Mouse (Mus musculus) stomach, postnatal 0 days (tissue): Measurements from ENCODE around the gene Rpl36. TPM values are rescaled to one million over a fixed set of nuclear protein-coding genes. Genes with fewer than 3 reads are reported as not detected.

Source experiments
- ATAC-seq: fragments of 200-750 bp; cut with Nextera tagmentation; 2 replicates; pipeline ENCODE4 v1.8.0; 2017; ENCODE audit not compliant: low FRiP score, low TSS enrichment
- DNase-seq: peaks from one replicate; pipeline ENCODE4 v3.0.0-alpha.2; 2016; ENCODE audit warnings: low spot score
- H3K27ac ChIP-seq: fragments of 300-500 bp; sonication (generic); replicated peaks from 2 replicates; pipeline ENCODE4 v1.5.1; 2014; ENCODE audit warnings: mild to moderate bottlenecking, control low read depth
- H3K27me3 ChIP-seq: fragments of 300-500 bp; sonication (generic); 2 replicates; pipeline ENCODE4 v1.6.1; 2014; ENCODE audit warnings: low read length; ENCODE audit not compliant: control insufficient read depth, insufficient read depth
- H3K36me3 ChIP-seq: fragments of 300-500 bp; sonication (generic); 2 replicates; pipeline ENCODE4 v1.6.1; 2014; ENCODE audit warnings: low read length, mixed read lengths; ENCODE audit not compliant: control insufficient read depth, insufficient read depth
- H3K4me1 ChIP-seq: fragments of 300-500 bp; sonication (generic); replicated peaks from 2 replicates; pipeline ENCODE4 v1.6.1; 2014; ENCODE audit warnings: antibody characterized with exemption; ENCODE audit not compliant: control insufficient read depth, insufficient read depth
- H3K4me2 ChIP-seq: fragments of 300-500 bp; sonication (generic); replicated peaks from 2 replicates; pipeline ENCODE4 v1.6.1; 2014; ENCODE audit warnings: low read depth, mild to moderate bottlenecking, control low read depth, moderate library complexity
- H3K4me3 ChIP-seq: fragments of 300-500 bp; sonication (generic); 2 replicates; pipeline ENCODE4 v1.5.1; 2014; ENCODE audit warnings: low read depth, low read length, control low read depth
- H3K9ac ChIP-seq: fragments of 300-500 bp; sonication (generic); 2 replicates; pipeline ENCODE4 v1.6.1; 2014; ENCODE audit warnings: mild to moderate bottlenecking, low read length, control low read depth, mixed read lengths
- H3K9me3 ChIP-seq: fragments of 300-500 bp; sonication (generic); 2 replicates; pipeline ENCODE4 v1.6.1; 2016; ENCODE audit warnings: low read length; ENCODE audit not compliant: control insufficient read depth
- CTCF ChIP-seq: IDR thresholded peaks from 2 replicates; pipeline ENCODE4 v1.5.1; 2016; ENCODE audit warnings: antibody characterized with exemption, low read depth, mild to moderate bottlenecking, moderate library complexity
- EP300 ChIP-seq: optimal IDR thresholded peaks from 2 replicates; pipeline ENCODE3; 2016; ENCODE audit warnings: antibody characterized with exemption
- WGBS: fragments of 180-500 bp; shearing (Covaris S2); extraction: QIAGEN DNeasy Blood & Tissue Kit; methylation state at CpG from one replicate; pipeline ENCODE4 v1.1.7; 2014; 5-methylcytosine and 5-hydroxymethylcytosine counted together
- polyA plus RNA-seq: library from polyadenylated mRNA; unstranded; fragments of >200 nt; fragmentation: Nextera tagmentation; extraction: Ambion mirVana; gene quantifications from 2 replicates; pipeline ENCODE4 v1.2.1, GENCODE M21; 2015

Gene Rpl36
- polyA plus RNA-seq, 1 experiment from 2014 or later, result 2,215 TPM

DNA sequence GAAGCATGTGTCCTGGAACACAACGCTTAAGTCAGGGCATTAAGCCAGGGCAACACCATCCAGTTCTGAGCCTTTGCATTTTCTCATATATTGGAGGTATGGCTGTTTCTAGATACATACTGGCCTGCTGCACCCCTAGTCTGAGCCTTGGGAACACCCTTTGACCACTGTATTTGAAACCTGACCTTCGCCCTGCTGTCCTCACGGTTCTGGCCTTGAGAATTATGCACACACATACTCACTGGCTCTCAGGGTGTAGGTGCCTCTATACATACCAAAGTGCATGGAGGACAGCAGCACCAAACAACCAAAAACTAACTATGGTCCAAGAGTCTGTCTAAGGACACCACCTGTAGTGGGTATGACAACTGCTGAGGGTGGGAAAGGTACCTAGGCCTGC, 40.3 kb upstream of the Rpl36 start:
- H3K9me3 ChIP-seq, result no peaks in the 10 kb centered on the region
- 93% methylated on average over 3 of the region's 3 CpGs for WGBS
- TF ChIP-seq EP300, result no peak
- no peak overlapping the region for H3K27ac ChIP-seq
- DNase-seq, result no peak
- H3K4me3 ChIP-seq, result no peak overlapping the region
- H3K36me3 ChIP-seq, result peaks cover 53% of the 10 kb centered on the region
- H3K4me2 ChIP-seq, result no peak overlapping the region
- no peaks in the 10 kb centered on the region for H3K27me3 ChIP-seq
- ATAC-seq, result no peak
- no peaks in the 10 kb centered on the region for H3K4me1 ChIP-seq
- no peak overlapping the region for H3K9ac ChIP-seq

- Histone ChIP-seq H3K36me3 (peaks cover 16% of the 10 kb centered on the region), H3K27me3 (no peaks in the 10 kb centered on the region), H3K27ac (0 out of 2 replicates have a peak overlapping the region, but pooled peaks have one; percentile 98), H3K9me3 (no peaks in the 10 kb centered on the region), H3K4me2 (peak overlapping the region; percentile 86), H3K4me3 (peak overlapping the region; percentile 89), H3K4me1 (peaks cover 14% of the 10 kb centered on the region; the same call in 1 of the 2 replicates), H3K9ac (peak overlapping the region; percentile 97)
- TF ChIP-seq EP300 (no peak), CTCF (no peak)
- DNase-seq, result no peak
- ATAC-seq, result no peak
- WGBS, result 57% methylated on average over 1 of the region's 1 CpGs
These were observed 30.1 kb upstream of the Rpl36 start for GRCm38 (mm10) chr17:56583071-56583470.

- under 1% methylated on average over 32 of the region's 33 CpGs for WGBS
- no peak for TF ChIP-seq CTCF
These were observed 29.5 kb upstream of the Rpl36 start for GRCm38 (mm10) chr17:56583611-56584256.

DNA sequence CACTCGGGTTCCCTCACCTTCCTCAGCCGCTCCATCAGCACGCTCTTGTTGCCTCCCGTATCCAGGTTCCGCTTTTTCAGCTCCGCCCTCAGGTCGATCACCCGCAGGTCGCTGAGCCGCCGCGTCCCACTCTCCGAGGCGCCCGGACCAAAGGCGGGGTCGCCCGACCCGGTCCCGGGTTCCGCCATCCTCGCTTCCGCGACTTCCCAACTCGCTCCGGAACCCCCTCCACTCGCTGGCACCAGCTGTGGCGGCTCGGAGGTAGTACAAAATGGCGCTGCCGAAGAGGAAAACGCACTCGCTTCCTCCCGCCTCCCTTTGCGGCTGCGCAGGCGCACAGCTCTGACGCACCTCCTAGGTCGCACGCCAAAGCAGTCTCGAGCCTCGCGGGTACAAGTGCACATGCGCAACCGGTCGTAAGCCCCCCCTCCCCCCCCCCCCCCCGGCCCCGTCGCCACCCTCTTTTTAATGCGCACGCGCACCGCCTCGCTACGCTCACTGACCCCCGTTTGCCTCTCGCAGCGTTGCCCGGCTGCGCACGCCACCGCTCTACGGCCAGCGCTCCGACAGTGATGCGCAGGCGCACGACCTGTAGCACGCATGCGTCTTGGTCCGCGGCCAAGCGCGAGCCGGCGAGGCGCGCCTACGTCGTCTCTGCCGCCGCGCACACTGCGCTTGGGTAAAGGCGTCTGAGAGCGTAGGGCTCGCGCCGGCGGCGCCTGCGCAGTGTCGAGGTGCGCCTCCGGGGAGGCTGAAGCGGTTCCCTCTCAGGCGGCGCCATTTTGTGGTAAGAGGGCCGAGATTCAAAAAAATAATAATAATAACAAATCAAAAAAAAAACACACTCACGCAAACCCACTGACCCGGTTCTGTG, 28.7 kb upstream of the Rpl36 start, which contains the start of the genes Safb2 and Safb:
Gene Safb2, minus strand, starts transcription at position 329 of the 874 bp plus-strand sequence.
Gene Safb, plus strand, starts transcription at position 569 of the 874 bp plus-strand sequence.
- under 1% methylated on average over 87 of the region's 101 CpGs for WGBS
- H3K27me3 ChIP-seq, result no peaks in the 10 kb centered on the region
- ATAC-seq (peak; percentile 95), DNase-seq (peak; percentile 99)
- H3K4me2 ChIP-seq, result peak within 1 kb of the TSS; percentile 86
- H3K9ac ChIP-seq, result peak within 1 kb of the TSS; percentile 97
- H3K4me3 ChIP-seq, result peak within 1 kb of the TSS; percentile 93
- no peak for TF ChIP-seq EP300
- TF ChIP-seq CTCF, result peak; percentile 16; the same call in 1 of the 2 replicates
- peak within 1 kb of the TSS; percentile 98 for H3K27ac ChIP-seq
- H3K9me3 ChIP-seq, result no peaks in the 10 kb centered on the region
- peaks cover 15% of the 10 kb centered on the region; the same call in 1 of the 2 replicates for H3K36me3 ChIP-seq
- peaks cover 14% of the 10 kb centered on the region; the same call in 1 of the 2 replicates for H3K4me1 ChIP-seq

More at GRCm38 (mm10) chr17:56583611-56584256, 29.5 kb upstream of the Rpl36 start:
- H3K27ac ChIP-seq, result peak overlapping the region; percentile 98
- ATAC-seq (no peak), DNase-seq (no peak)
- H3K9ac ChIP-seq, result peak overlapping the region; percentile 97
- peak overlapping the region; percentile 86 for H3K4me2 ChIP-seq
- H3K27me3 ChIP-seq, result no peaks in the 10 kb centered on the region
- peaks cover 13% of the 10 kb centered on the region; the same call in 1 of the 2 replicates for H3K36me3 ChIP-seq
- peak overlapping the region; percentile 89 for H3K4me3 ChIP-seq
- no peaks in the 10 kb centered on the region for H3K9me3 ChIP-seq
- H3K4me1 ChIP-seq, result peaks cover 14% of the 10 kb centered on the region; the same call in 1 of the 2 replicates

GRCm38 (mm10) chr17:56585171-56585821, 27.9 kb upstream of the Rpl36 start:
- Histone ChIP-seq H3K4me3 (peak overlapping the region; percentile 93), H3K9me3 (no peaks in the 10 kb centered on the region), H3K9ac (peak overlapping the region; percentile 90), H3K27me3 (no peaks in the 10 kb centered on the region), H3K36me3 (peaks cover 17% of the 10 kb centered on the region), H3K4me1 (peaks cover 14% of the 10 kb centered on the region; the same call in 1 of the 2 replicates), H3K27ac (peak overlapping the region; percentile 96), H3K4me2 (peak overlapping the region; percentile 54)
- under 1% methylated on average over 61 of the region's 61 CpGs for WGBS
- TF ChIP-seq CTCF (no peak), EP300 (no peak)
- peak; percentile 5; the same call in 1 of the 2 replicates for ATAC-seq
- peak; percentile 63 for DNase-seq
